Mouse (Mus musculus): Measurements from ENCODE around the gene Calca. TPM values are rescaled to one million over a fixed set of nuclear protein-coding genes. Genes with fewer than 3 reads are reported as not detected.

Gene Calca
- not detected for polyA plus RNA-seq (2014; fragmentation: Illumina TruSeq; extraction: RNeasy Lipid Tissue Mini Kit (QIAGEN cat#74804); ENCODE audit: low read depth, low replicate concordance)

DNA sequence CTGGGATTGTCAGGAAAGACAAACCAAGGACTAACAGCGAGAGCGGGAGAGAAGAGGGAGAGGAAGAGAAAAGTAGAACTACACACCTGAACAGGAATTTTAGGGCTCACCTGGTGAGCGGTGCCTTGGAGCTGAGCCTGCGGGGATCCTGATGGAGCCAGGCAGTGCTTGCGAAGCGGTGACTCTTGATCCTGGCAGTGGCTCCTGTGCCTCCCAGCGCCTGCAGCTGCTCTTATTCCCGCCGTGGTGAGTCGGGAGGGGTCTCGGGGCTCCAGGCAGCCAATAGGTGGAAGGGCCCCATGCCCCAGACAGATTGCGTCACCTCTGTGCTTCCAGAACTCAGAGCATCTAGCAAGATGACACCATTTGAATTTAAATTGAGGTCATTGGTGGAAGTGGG is at the start of gene Calca:
Gene Calca, minus strand, starts transcription at position 256 of the 400 bp plus-strand sequence.

Other genes starting within 250 kb of the Calca start
- 25.1 TPM for gene Pde3b, start 221.1 kb downstream of the Calca start, polyA plus RNA-seq (2014; fragmentation: Illumina TruSeq; extraction: RNeasy Lipid Tissue Mini Kit (QIAGEN cat#74804); ENCODE audit: low read depth, low replicate concordance)
- gene Cyp2r1, start 73.4 kb downstream of the Calca start, polyA plus RNA-seq (2014; fragmentation: Illumina TruSeq; extraction: RNeasy Lipid Tissue Mini Kit (QIAGEN cat#74804); ENCODE audit: low read depth, low replicate concordance): 13.3 TPM
- gene Calcb, start 82.3 kb upstream of the Calca start, polyA plus RNA-seq (2014; fragmentation: Illumina TruSeq; extraction: RNeasy Lipid Tissue Mini Kit (QIAGEN cat#74804); ENCODE audit: low read depth, low replicate concordance): 2.6 TPM
- gene Insc, start 107.3 kb upstream of the Calca start, polyA plus RNA-seq (2014; fragmentation: Illumina TruSeq; extraction: RNeasy Lipid Tissue Mini Kit (QIAGEN cat#74804); ENCODE audit: low read depth, low replicate concordance): 2.3 TPM

Data from sigmoid colon, adult 10 weeks (tissue).